Mouse (Mus musculus) embryonic fibroblast, embryonic 13.5 days (primary cell): ENCODE results near the gene Ceacam9. TPM values are rescaled to one million over a fixed set of nuclear protein-coding genes. Genes with fewer than 3 reads are reported as not detected.
A peak's percentile ranks its signal among the peaks of the same experiment; 100 is the strongest.
"Not testable (repeated sequence)": the region's sequence is repeated elsewhere in the genome, so short reads cannot be mapped to it uniquely, and the experiment has no call there.

Experiments used
- H3K27ac ChIP-seq: 2 replicates; pipeline ENCODE4 v1.5.1; 2012; ENCODE audit warnings: low read length, control low read depth, inconsistent platforms; ENCODE audit not compliant: insufficient read depth
- H3K4me1 ChIP-seq: 2 replicates; pipeline ENCODE4 v1.6.1; 2011; ENCODE audit warnings: low read length; ENCODE audit not compliant: control insufficient read depth, insufficient read depth
- H3K4me3 ChIP-seq: 2 replicates; pipeline ENCODE4 v1.5.1; 2011; ENCODE audit warnings: mild to moderate bottlenecking, control low read depth, low read length; ENCODE audit not compliant: insufficient read depth
- CTCF ChIP-seq: IDR thresholded peaks from 2 replicates; pipeline ENCODE4 v1.5.1; 2011; ENCODE audit warnings: mild to moderate bottlenecking, control low read depth, low read length, moderate library complexity, borderline replicate concordance; ENCODE audit not compliant: insufficient read depth
- POLR2A ChIP-seq: IDR thresholded peaks from 2 replicates; pipeline ENCODE4 v1.6.1; 2011; ENCODE audit warnings: low read depth, mild to moderate bottlenecking, control low read depth, low read length, moderate library complexity
- polyA plus RNA-seq: library from polyadenylated mRNA; stranded (reverse); fragments of >200 nt; gene quantifications from 2 replicates; pipeline ENCODE4 v1.2.4, GENCODE M21; 2011; ENCODE audit warnings: low read depth; ENCODE audit not compliant: missing spikeins, insufficient read length

Ceacam9 gene
- polyA plus RNA-seq, 1 experiment, result not detected

- H3K27ac ChIP-seq, result no peak overlapping the region
- TF ChIP-seq CTCF, result no peak
- no peak for TF ChIP-seq POLR2A
- no peak overlapping the region for H3K4me3 ChIP-seq
- peaks cover 9% of the 10 kb centered on the region for H3K4me1 ChIP-seq
Measured at GRCm38 (mm10) chr7:16710604-16711003, 11.1 kb upstream of the Ceacam9 start.

- TF ChIP-seq CTCF (no peak), POLR2A (no peak)
- Histone ChIP-seq H3K4me3 (no peak overlapping the region), H3K27ac (no peak overlapping the region), H3K4me1 (no peaks in the 10 kb centered on the region; the same call in 1 of the 2 replicates)
Measured at GRCm38 (mm10) chr7:16712633-16713415, 8.9 kb upstream of the Ceacam9 start.

- not testable (repeated sequence) for H3K4me1 ChIP-seq, H3K4me3 ChIP-seq, H3K27ac ChIP-seq
Measured at GRCm38 (mm10) chr7:16716456-16717152, 5.1 kb upstream of the Ceacam9 start.

- not testable (repeated sequence) for H3K27ac ChIP-seq
Measured at GRCm38 (mm10) chr7:16722490-16722889, 761 bp downstream of the Ceacam9 start.

GRCm38 (mm10) chr7:16728596-16729348 is 7.0 kb downstream of the Ceacam9 start:
- TF ChIP-seq POLR2A (no peak), CTCF (no peak)
- no peak overlapping the region for H3K27ac ChIP-seq
- no peaks in the 10 kb centered on the region for H3K4me1 ChIP-seq
- no peak overlapping the region for H3K4me3 ChIP-seq

More at GRCm38 (mm10) chr7:16722490-16722889, 761 bp downstream of the Ceacam9 start:
- not testable (repeated sequence) for H3K4me1 ChIP-seq, H3K4me3 ChIP-seq

GRCm38 (mm10) chr7:16729563-16729962 is 7.8 kb downstream of the Ceacam9 start:
- H3K4me1 ChIP-seq, H3K27ac ChIP-seq, H3K4me3 ChIP-seq: not testable (repeated sequence)

- Histone ChIP-seq H3K27ac (no peak overlapping the region), H3K4me3 (no peak overlapping the region), H3K4me1 (no peaks in the 10 kb centered on the region)
- no peak for TF ChIP-seq CTCF
- no peak for TF ChIP-seq POLR2A
Measured at GRCm38 (mm10) chr7:16730791-16731190, 9.1 kb downstream of the Ceacam9 start.

- Histone ChIP-seq H3K27ac (no peak overlapping the region), H3K4me1 (no peaks in the 10 kb centered on the region), H3K4me3 (no peak overlapping the region)
- TF ChIP-seq CTCF, result no peak
- TF ChIP-seq POLR2A, result no peak
Measured at GRCm38 (mm10) chr7:16731893-16732422, 10.2 kb downstream of the Ceacam9 start.

GRCm38 (mm10) chr7:16737606-16738072 is 15.9 kb downstream of the Ceacam9 start:
- TF ChIP-seq CTCF (no peak), POLR2A (no peak)
- Histone ChIP-seq H3K4me1 (peaks cover 6% of the 10 kb centered on the region; the same call in 1 of the 2 replicates), H3K27ac (no peak overlapping the region), H3K4me3 (peak overlapping the region; percentile 27)

GRCm38 (mm10) chr7:16738073-16738696 is 16.5 kb downstream of the Ceacam9 start, which contains the start of gene Ap2s1:
Gene Ap2s1 (plus strand): TSS chr7:16738410.
- TF ChIP-seq POLR2A, result peak; percentile 67
- no peak for TF ChIP-seq CTCF

More at GRCm38 (mm10) chr7:16738073-16738696, 16.5 kb downstream of the Ceacam9 start, which contains the start of gene Ap2s1:
- H3K4me3 ChIP-seq, result peak within 1 kb of the TSS; percentile 97
- H3K4me1 ChIP-seq, result peaks cover 6% of the 10 kb centered on the region; the same call in 1 of the 2 replicates
- H3K27ac ChIP-seq, result no peak within 1 kb of the TSS
